In the genomic region with DNA sequence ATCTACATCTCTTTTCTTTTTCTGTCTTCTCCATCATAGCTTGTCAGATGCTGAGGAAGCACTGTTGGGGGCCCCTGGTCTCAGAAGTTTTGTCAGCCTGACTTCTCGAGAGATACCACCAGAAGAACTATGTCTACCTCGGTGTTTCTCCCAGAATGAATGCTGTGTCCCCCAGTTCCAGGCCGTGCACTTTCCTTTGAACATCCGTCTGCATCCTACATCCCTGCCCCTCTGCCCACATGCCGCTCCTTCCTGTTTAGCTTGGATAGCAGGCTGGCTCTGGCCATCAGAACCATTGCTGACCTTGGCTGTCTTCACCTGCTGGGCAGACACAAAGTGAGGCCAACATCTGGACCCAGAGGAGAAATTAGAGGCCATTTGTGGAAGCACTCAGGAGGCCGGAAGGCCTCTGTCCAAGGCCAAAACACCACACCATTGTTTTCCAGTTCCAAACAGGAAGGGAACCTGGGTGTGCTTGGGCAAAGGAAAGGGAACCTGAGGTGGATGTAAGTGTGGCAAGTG, we compare ENCODE assay signal across 18 mouse cellular contexts. TPM values are rescaled to one million over a fixed set of nuclear protein-coding genes. Genes with fewer than 3 reads are reported as not detected.
A peak's percentile ranks its signal among the peaks of the same experiment; 100 is the strongest.
DNase-seq lines count a peak whose midpoint lies in the region; ATAC-seq and TF ChIP-seq lines count a peak whose summit lies in the region.
"Had no signal": no experiment of that assay in that cellular context is flagged by ENCODE, and none has a peak within 500 bp of the region (broad histone marks: within the 10 kb centered on the region; RNA-seq: fewer than 3 reads in every experiment).

No protein-coding gene starts in this region.

- H3K27ac ChIP-seq in lung, embryonic 14.5 days (ENCODE audit: low read depth), result peak overlapping the region; percentile 58
- peak overlapping the region; percentile 89 for H3K27ac ChIP-seq in brown adipose tissue, adult 24 weeks (replicated peaks; ENCODE audit: low read depth, low read length)
- H3K27ac ChIP-seq in heart, embryonic 16.5 days (ENCODE audit: low read length), result peak overlapping the region; percentile 59
- no peak overlapping the region for H3K27ac ChIP-seq in left cerebral cortex, adult 2 months
- H3K27ac ChIP-seq in midbrain, embryonic 15.5 days, result no peak overlapping the region
- H3K27ac ChIP-seq: limb, embryonic 15.5 days had no signal

- no peaks in the 10 kb centered on the region for H3K27me3 ChIP-seq in lung, embryonic 14.5 days (ENCODE audit: insufficient read depth, low read length)
- no peaks in the 10 kb centered on the region for H3K27me3 ChIP-seq in heart, embryonic 16.5 days (ENCODE audit: control insufficient read depth, insufficient read depth, low read length)
- H3K27me3 ChIP-seq in midbrain, embryonic 15.5 days (replicated peaks), result no peaks in the 10 kb centered on the region
- H3K27me3 ChIP-seq: CH12.LX; limb, embryonic 15.5 days had no signal

- DNase-seq in lung, embryonic 14.5 days, result peak; percentile 55
- DNase-seq in lung, postnatal 14 days, result no peak
- DNase-seq in thymus, postnatal 0 days (ENCODE audit: low spot score), result peak; percentile 57
- DNase-seq in left cerebral cortex, adult 2 months (ENCODE audit: extremely low spot score in 1 of 2, low spot score in 2 of 2), result no peak
- DNase-seq: cerebellum, adult 2 months had no signal

- H3K9me3 ChIP-seq in lung, embryonic 14.5 days (ENCODE audit: low read depth, low read length), result no peaks in the 10 kb centered on the region
- no peaks in the 10 kb centered on the region for H3K9me3 ChIP-seq in heart, embryonic 16.5 days (replicated peaks; ENCODE audit: control insufficient read depth, low read length)
- no peaks in the 10 kb centered on the region for H3K9me3 ChIP-seq in midbrain, embryonic 15.5 days
- H3K9me3 ChIP-seq: limb, embryonic 15.5 days had no signal

- H3K4me2 ChIP-seq in lung, embryonic 14.5 days, result no peak overlapping the region
- peak overlapping the region; percentile 36; the same call in 1 of the 2 replicates for H3K4me2 ChIP-seq in heart, embryonic 16.5 days (ENCODE audit: low read depth, low read length)
- H3K4me2 ChIP-seq in midbrain, embryonic 15.5 days, result no peak overlapping the region
- H3K4me2 ChIP-seq: limb, embryonic 15.5 days had no signal

- no peak overlapping the region for H3K9ac ChIP-seq in lung, embryonic 14.5 days
- H3K9ac ChIP-seq in heart, embryonic 16.5 days (ENCODE audit: low read length), result peak overlapping the region; percentile 49
- H3K9ac ChIP-seq in midbrain, embryonic 15.5 days, result no peak overlapping the region
- H3K9ac ChIP-seq: limb, embryonic 15.5 days had no signal

- WGBS in lung, embryonic 14.5 days, result 68% methylated on average over 6 of the region's 6 CpGs
- WGBS in heart, embryonic 16.5 days, result 62% methylated on average over 6 of the region's 6 CpGs
- 69% methylated on average over 6 of the region's 6 CpGs for WGBS in midbrain, embryonic 15.5 days

- no peaks in the 10 kb centered on the region for H3K4me1 ChIP-seq in lung, embryonic 14.5 days (ENCODE audit: insufficient read depth)
- H3K4me1 ChIP-seq in brown adipose tissue, adult 24 weeks (ENCODE audit: control insufficient read depth, insufficient read depth, insufficient read length, low read length), result peaks cover 9% of the 10 kb centered on the region
- peaks cover 17% of the 10 kb centered on the region for H3K4me1 ChIP-seq in heart, embryonic 16.5 days (ENCODE audit: control insufficient read depth, insufficient read depth, low read length)
- H3K4me1 ChIP-seq in midbrain, embryonic 15.5 days, result no peaks in the 10 kb centered on the region
- H3K4me1 ChIP-seq: limb, embryonic 15.5 days had no signal

- intact Hi-C loops in left cerebral cortex, adult 2 months (cut with DNase I), result no loop called here

- no peak for ATAC-seq in lung, embryonic 14.5 days (ENCODE audit: insufficient read depth)
- 0 out of 2 replicates have a peak, but pooled peaks have one; percentile 14 for ATAC-seq in heart, embryonic 16.5 days (replicated peaks; ENCODE audit: extremely low read depth, insufficient read depth, low FRiP score)
- no peak for ATAC-seq in midbrain, embryonic 15.5 days (replicated peaks)
- ATAC-seq: inflammation-experienced regulatory T-cells, adult 6 months had no signal

- TF ChIP-seq CTCF in lung, embryonic 14.5 days (IDR thresholded peaks at IDR 0.05; ENCODE audit: low read depth), result no peak
- no peak for TF ChIP-seq CTCF in left cerebral cortex, adult 2 months (IDR thresholded peaks at IDR 0.05)

- H3K36me3 ChIP-seq in lung, embryonic 14.5 days (ENCODE audit: insufficient read depth), result no peaks in the 10 kb centered on the region
- no peaks in the 10 kb centered on the region for H3K36me3 ChIP-seq in heart, embryonic 16.5 days (ENCODE audit: control insufficient read depth, insufficient read depth)
- no peaks in the 10 kb centered on the region for H3K36me3 ChIP-seq in midbrain, embryonic 15.5 days (replicated peaks)
- H3K36me3 ChIP-seq: limb, embryonic 15.5 days had no signal

- no peak overlapping the region for H3K4me3 ChIP-seq in lung, embryonic 14.5 days (ENCODE audit: low read depth, low read length)
- no peak overlapping the region for H3K4me3 ChIP-seq in brown adipose tissue, adult 24 weeks (ENCODE audit: insufficient read depth, low read depth, low read length)
- peak overlapping the region; percentile 29 for H3K4me3 ChIP-seq in heart, embryonic 16.5 days (ENCODE audit: low read length)
- H3K4me3 ChIP-seq in left cerebral cortex, adult 2 months, result no peak overlapping the region
- H3K4me3 ChIP-seq in midbrain, embryonic 15.5 days, result no peak overlapping the region
- H3K4me3 ChIP-seq: limb, embryonic 15.5 days; megakaryocyte, embryonic 14.5 days had no signal

RNA-seq across cellular contexts. Expression of a gene that starts 0.7 kb away (rescaled TPM):
- polyA plus RNA-seq in lung, embryonic 14.5 days (2014; fragmentation: Nextera tagmentation; extraction: Ambion mirVana), result 5.5 and 5.8 TPM in 2 replicates
- polyA plus RNA-seq in brown adipose tissue, adult 24 weeks (2012; ENCODE audit: insufficient read depth, insufficient read length, missing spikeins), result 3.0 and 3.2 TPM in 2 replicates
- 7.8 and 8.7 TPM in 2 replicates for polyA plus RNA-seq in heart, embryonic 16.5 days (2015; fragmentation: Nextera tagmentation; extraction: Ambion mirVana)
- polyA plus RNA-seq in thymus, postnatal 0 days (2015; fragmentation: Nextera tagmentation; extraction: Ambion mirVana), result 19.8 and 25.5 TPM in 2 replicates
- total RNA-seq in left cerebral cortex, adult 2 months (2021), result 10 to 100 TPM; 52.8 to 57.0 TPM
- 18.9 and 19.7 TPM in 2 replicates for polyA plus RNA-seq in midbrain, embryonic 15.5 days (2015; fragmentation: Nextera tagmentation; extraction: Ambion mirVana)

RNA-seq across cellular contexts. Expression of a gene that starts 6.3 kb away (rescaled TPM):
- polyA plus RNA-seq in lung, embryonic 14.5 days (2014; fragmentation: Nextera tagmentation; extraction: Ambion mirVana), result 0.38 TPM in 1 of 2 replicates, not detected in the other
- polyA plus RNA-seq in brown adipose tissue, adult 24 weeks (2012; ENCODE audit: insufficient read depth, insufficient read length, missing spikeins), result not detected in 2 replicates
- 4.7 and 9.1 TPM in 2 replicates for polyA plus RNA-seq in heart, embryonic 16.5 days (2015; fragmentation: Nextera tagmentation; extraction: Ambion mirVana)
- polyA plus RNA-seq in thymus, postnatal 0 days (2015; fragmentation: Nextera tagmentation; extraction: Ambion mirVana), result 191 and 212 TPM in 2 replicates
- total RNA-seq in left cerebral cortex, adult 2 months (2021), result under 1 TPM in 1 of 2 experiments, not detected in 1; 0.95 TPM
- not detected in 2 replicates for polyA plus RNA-seq in midbrain, embryonic 15.5 days (2015; fragmentation: Nextera tagmentation; extraction: Ambion mirVana)
- total RNA-seq: gastrocnemius, adult 8-10 months; hematopoietic stem cell, adult 5-6 weeks; left cerebral cortex, adult 18-20 months; monocyte, adult 5-6 weeks had no signal
- polyA plus RNA-seq: embryonic facial prominence, embryonic 11.5 days; forebrain, embryonic 11.5 days; inflammation-experienced regulatory T-cells, adult 6 months had no signal

Comparison
In these comparisons a context has a peak if more than half of its experiments do, and no peak if none do; other contexts are left out.
1. DNase-seq: peak in lung, embryonic 14.5 days (single experiment) and thymus, postnatal 0 days (single experiment); none in lung, postnatal 14 days (single experiment) and left cerebral cortex, adult 2 months (0 of 2).
2. H3K27ac ChIP-seq: peak in lung, embryonic 14.5 days (single experiment), brown adipose tissue, adult 24 weeks (single experiment) and heart, embryonic 16.5 days (single experiment); none in left cerebral cortex, adult 2 months (single experiment) and midbrain, embryonic 15.5 days (single experiment).
3. RNA of a gene that starts 6.3 kb away (polyA plus RNA-seq): 191 to 212 TPM in thymus, postnatal 0 days; 4.7 to 9.1 TPM in heart, embryonic 16.5 days, not detected in brown adipose tissue, adult 24 weeks, 0.38 TPM in lung, embryonic 14.5 days and not detected in midbrain, embryonic 15.5 days; every median in the first group is over 10 times any median in the second.